Mouse (Mus musculus) forebrain, embryonic 12.5 days (tissue): Measurements from ENCODE around the gene Calml4. TPM values are rescaled to one million over a fixed set of nuclear protein-coding genes. Genes with fewer than 3 reads are reported as not detected.
A peak's percentile ranks its signal among the peaks of the same experiment; 100 is the strongest.
"Not testable (repeated sequence)": the region's sequence is repeated elsewhere in the genome, so short reads cannot be mapped to it uniquely, and the experiment has no call there.

Source experiments
- ATAC-seq: fragments of 200-750 bp; cut with Nextera tagmentation; 2 replicates; pipeline ENCODE4 v1.8.0; 2017; ENCODE audit warnings: moderate TSS enrichment; ENCODE audit not compliant: low FRiP score
- H3K27ac ChIP-seq: fragments of 300-500 bp; sonication (generic); 2 replicates; pipeline ENCODE4 v1.5.1; 2016; ENCODE audit warnings: mild to moderate bottlenecking
- H3K27me3 ChIP-seq: fragments of 300-500 bp; sonication (generic); 2 replicates; pipeline ENCODE4 v1.6.1; 2016; ENCODE audit warnings: mild to moderate bottlenecking
- H3K36me3 ChIP-seq: fragments of 300-500 bp; sonication (generic); replicated peaks from 2 replicates; pipeline ENCODE4 v1.6.1; 2016; ENCODE audit warnings: mild to moderate bottlenecking
- H3K4me1 ChIP-seq: fragments of 300-500 bp; sonication (generic); 2 replicates; pipeline ENCODE4 v1.6.1; 2016
- H3K4me2 ChIP-seq: fragments of 300-500 bp; sonication (generic); 2 replicates; pipeline ENCODE4 v1.6.1; 2016; ENCODE audit warnings: mild to moderate bottlenecking, moderate library complexity
- H3K4me3 ChIP-seq: fragments of 300-500 bp; sonication (generic); replicated peaks from 2 replicates; pipeline ENCODE4 v1.5.1; 2016; ENCODE audit warnings: mild to moderate bottlenecking
- H3K9ac ChIP-seq: fragments of 300-500 bp; sonication (generic); 2 replicates; pipeline ENCODE4 v1.6.1; 2016; ENCODE audit warnings: mild to moderate bottlenecking
- H3K9me3 ChIP-seq: fragments of 300-500 bp; sonication (generic); 2 replicates; pipeline ENCODE4 v1.6.1; 2016
- WGBS: fragments of 180-500 bp; shearing (Covaris S2); methylation state at CpG from one replicate; pipeline ENCODE4 v1.1.7; 2016; 5-methylcytosine and 5-hydroxymethylcytosine counted together
- polyA plus RNA-seq: library from polyadenylated mRNA; unstranded; fragments of >200 nt; fragmentation: Nextera tagmentation; extraction: Ambion mirVana; gene quantifications from 2 replicates; pipeline ENCODE4 v1.2.1, GENCODE M21; 2016

Gene Calml4
- polyA plus RNA-seq, 1 experiment from 2014 or later: 3.1 TPM

GRCm38 (mm10) chr9:62838506-62839171, 19.2 kb upstream of the Calml4 start, which contains the start of gene Cln6:
Gene Cln6 (plus strand): TSS chr9:62838785.
- Histone ChIP-seq H3K4me1 (peaks cover 26% of the 10 kb centered on the region), H3K9ac (peak within 1 kb of the TSS; percentile 88), H3K9me3 (no peaks in the 10 kb centered on the region), H3K4me2 (peak within 1 kb of the TSS; percentile 88), H3K27ac (peak within 1 kb of the TSS; percentile 87), H3K4me3 (peak within 1 kb of the TSS; percentile 69), H3K27me3 (0 out of 2 replicates have a peak, but pooled peaks cover 5% of the 10 kb centered on the region), H3K36me3 (no peaks in the 10 kb centered on the region)
- WGBS: under 1% methylated on average over 43 of the region's 48 CpGs
- ATAC-seq: peak; percentile 85

GRCm38 (mm10) chr9:62839172-62839770, 18.6 kb upstream of the Calml4 start:
- 18% methylated on average over 14 of the region's 14 CpGs for WGBS
- 0 out of 2 replicates have a peak, but pooled peaks have one; percentile 6 for ATAC-seq

GRCm38 (mm10) chr9:62843356-62844024, 14.4 kb upstream of the Calml4 start:
- Histone ChIP-seq H3K4me2 (no peak overlapping the region), H3K27ac (no peak overlapping the region), H3K27me3 (0 out of 2 replicates have a peak, but pooled peaks cover 5% of the 10 kb centered on the region), H3K9ac (no peak overlapping the region), H3K4me3 (no peak overlapping the region), H3K4me1 (peaks cover 19% of the 10 kb centered on the region), H3K36me3 (no peaks in the 10 kb centered on the region), H3K9me3 (no peaks in the 10 kb centered on the region)
- WGBS: 73% methylated on average over 10 of the region's 10 CpGs
- no peak for ATAC-seq

More at GRCm38 (mm10) chr9:62839172-62839770, 18.6 kb upstream of the Calml4 start:
- H3K4me3 ChIP-seq: peak overlapping the region; percentile 69
- peaks cover 26% of the 10 kb centered on the region for H3K4me1 ChIP-seq
- peak overlapping the region; percentile 87 for H3K27ac ChIP-seq
- H3K27me3 ChIP-seq: 0 out of 2 replicates have a peak, but pooled peaks cover 5% of the 10 kb centered on the region
- peak overlapping the region; percentile 88 for H3K9ac ChIP-seq
- no peaks in the 10 kb centered on the region for H3K36me3 ChIP-seq
- no peaks in the 10 kb centered on the region for H3K9me3 ChIP-seq
- H3K4me2 ChIP-seq: peak overlapping the region; percentile 88

DNA sequence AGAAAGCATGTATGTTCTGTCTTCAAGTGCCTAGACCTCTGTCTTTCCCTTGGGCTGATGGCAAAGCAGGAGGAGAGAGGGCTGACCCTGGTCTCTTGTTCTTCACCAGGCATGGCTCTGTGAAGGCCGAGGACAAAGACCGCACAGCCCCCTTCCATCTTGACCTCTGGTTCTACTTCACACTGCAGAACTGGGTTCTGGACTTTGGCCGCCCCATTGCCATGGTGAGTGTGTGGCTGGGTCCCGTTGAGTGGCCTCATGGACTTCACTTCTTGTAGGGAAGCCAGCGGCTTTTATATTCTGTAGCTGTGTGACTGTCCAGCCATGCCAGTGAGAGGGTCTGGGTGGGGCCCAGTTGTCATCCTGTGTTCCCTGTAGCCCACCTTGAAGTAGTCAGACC, 13.4 kb upstream of the Calml4 start:
- no peak overlapping the region for H3K4me2 ChIP-seq
- no peak for ATAC-seq
- no peak overlapping the region for H3K9ac ChIP-seq
- no peaks in the 10 kb centered on the region for H3K9me3 ChIP-seq
- WGBS: 94% methylated on average over 5 of the region's 5 CpGs
- H3K27ac ChIP-seq: no peak overlapping the region
- no peak overlapping the region for H3K4me3 ChIP-seq
- H3K27me3 ChIP-seq: 0 out of 2 replicates have a peak, but pooled peaks cover 5% of the 10 kb centered on the region
- no peaks in the 10 kb centered on the region for H3K36me3 ChIP-seq
- H3K4me1 ChIP-seq: peaks cover 12% of the 10 kb centered on the region

GRCm38 (mm10) chr9:62847694-62848093, 10.2 kb upstream of the Calml4 start:
- peaks cover 9% of the 10 kb centered on the region for H3K4me1 ChIP-seq
- WGBS: 0% methylated on average over 3 of the region's 3 CpGs
- no peaks in the 10 kb centered on the region for H3K36me3 ChIP-seq
- H3K4me2 ChIP-seq: no peak overlapping the region
- peak; percentile 51; the same call in 1 of the 2 replicates for ATAC-seq
- no peaks in the 10 kb centered on the region for H3K9me3 ChIP-seq
- H3K4me3 ChIP-seq: no peak overlapping the region
- H3K9ac ChIP-seq: no peak overlapping the region
- no peak overlapping the region for H3K27ac ChIP-seq
- no peaks in the 10 kb centered on the region for H3K27me3 ChIP-seq

DNA sequence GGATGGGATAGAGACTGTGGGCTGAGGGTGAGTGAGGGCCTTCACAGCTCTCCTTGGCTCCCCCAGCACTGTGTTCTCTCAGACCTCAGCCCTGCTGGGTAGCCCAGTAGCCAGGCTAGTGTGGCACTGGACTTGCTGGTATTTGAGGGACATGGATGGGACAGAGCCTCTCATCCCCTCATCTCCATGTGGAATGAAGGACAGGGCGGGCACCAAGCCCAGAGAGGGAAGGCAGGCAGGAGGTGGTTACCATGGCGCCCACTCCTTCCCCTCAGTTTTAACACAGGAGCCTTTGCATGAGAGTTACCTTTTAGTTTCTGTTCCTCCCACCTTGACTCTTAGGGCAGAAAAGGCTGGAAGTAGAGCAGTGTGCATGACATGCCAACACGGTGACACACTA, 9.2 kb upstream of the Calml4 start:
- Histone ChIP-seq H3K27ac (no peak overlapping the region), H3K9ac (no peak overlapping the region), H3K4me1 (peaks cover 9% of the 10 kb centered on the region), H3K9me3 (no peaks in the 10 kb centered on the region), H3K4me2 (no peak overlapping the region), H3K4me3 (no peak overlapping the region), H3K36me3 (no peaks in the 10 kb centered on the region), H3K27me3 (0 out of 2 replicates have a peak, but pooled peaks cover 4% of the 10 kb centered on the region)
- 84% methylated on average over 3 of the region's 3 CpGs for WGBS
- no peak for ATAC-seq

DNA sequence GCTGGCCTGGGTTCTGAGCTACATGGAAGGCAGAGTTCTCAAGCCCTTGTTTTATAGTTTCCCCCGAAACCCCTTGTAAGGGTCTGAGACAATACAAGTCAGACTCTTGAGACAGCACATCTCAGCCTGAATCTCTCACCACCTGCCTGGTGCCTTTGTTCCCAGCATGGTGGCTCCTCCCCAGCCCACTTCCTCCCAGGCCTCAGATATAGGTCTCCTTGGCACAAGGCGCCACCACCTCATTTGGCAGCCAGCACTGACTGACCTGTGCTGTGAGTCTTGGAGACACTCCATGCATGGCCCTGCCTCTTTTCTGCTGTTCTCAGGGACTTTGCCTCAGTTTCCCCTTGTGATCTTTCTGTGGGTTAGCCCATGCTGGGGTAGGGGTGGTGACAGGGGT, 6.3 kb upstream of the Calml4 start:
- peaks cover 9% of the 10 kb centered on the region for H3K4me1 ChIP-seq
- H3K4me3 ChIP-seq: no peak overlapping the region
- 78% methylated on average over 2 of the region's 2 CpGs for WGBS
- no peak overlapping the region for H3K4me2 ChIP-seq
- peaks cover 4% of the 10 kb centered on the region; the same call in 1 of the 2 replicates for H3K27me3 ChIP-seq
- no peak for ATAC-seq
- H3K36me3 ChIP-seq: no peaks in the 10 kb centered on the region
- H3K27ac ChIP-seq: no peak overlapping the region
- no peaks in the 10 kb centered on the region for H3K9me3 ChIP-seq
- H3K9ac ChIP-seq: no peak overlapping the region

DNA sequence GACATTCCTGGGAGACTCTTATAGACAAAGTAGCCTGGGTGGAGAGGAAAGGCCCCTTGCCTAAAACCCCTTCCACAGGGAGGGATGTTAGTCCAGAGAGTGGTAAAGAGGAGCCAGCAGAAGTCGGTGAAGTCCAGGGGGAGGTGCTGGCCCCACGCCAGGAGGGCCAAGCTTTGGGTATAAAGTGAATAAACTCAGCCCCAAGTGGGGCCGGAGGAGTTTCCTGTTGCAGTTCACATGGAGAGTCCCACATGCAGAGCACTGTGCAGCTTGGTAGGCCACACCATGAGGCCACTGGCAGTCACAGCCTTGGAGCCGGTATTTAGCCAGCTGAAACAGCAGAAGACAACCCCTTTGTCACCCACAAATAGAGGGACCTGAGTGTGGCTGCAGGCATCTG, 3.4 kb upstream of the Calml4 start:
- peaks cover 23% of the 10 kb centered on the region for H3K4me1 ChIP-seq
- no peak overlapping the region for H3K4me2 ChIP-seq
- peaks cover 20% of the 10 kb centered on the region; the same call in 1 of the 2 replicates for H3K27me3 ChIP-seq
- no peaks in the 10 kb centered on the region for H3K36me3 ChIP-seq
- no peak for ATAC-seq
- H3K27ac ChIP-seq: no peak overlapping the region
- no peak overlapping the region for H3K4me3 ChIP-seq
- H3K9ac ChIP-seq: no peak overlapping the region
- 68% methylated on average over 4 of the region's 4 CpGs for WGBS
- H3K9me3 ChIP-seq: no peaks in the 10 kb centered on the region

GRCm38 (mm10) chr9:62857216-62857615, 664 bp upstream of the Calml4 start:
- no peak for ATAC-seq
- Histone ChIP-seq H3K9me3 (no peaks in the 10 kb centered on the region), H3K27ac (0 out of 2 replicates have a peak overlapping the region, but pooled peaks have one; percentile 13), H3K4me1 (peaks cover 17% of the 10 kb centered on the region), H3K36me3 (no peaks in the 10 kb centered on the region), H3K9ac (no peak overlapping the region), H3K27me3 (peaks cover 20% of the 10 kb centered on the region; the same call in 1 of the 2 replicates), H3K4me3 (no peak overlapping the region), H3K4me2 (no peak overlapping the region)
- 86% methylated on average over 9 of the region's 9 CpGs for WGBS

- Histone ChIP-seq H3K27me3 (peaks cover 19% of the 10 kb centered on the region; the same call in 1 of the 2 replicates), H3K9me3 (no peaks in the 10 kb centered on the region), H3K4me2 (no peak overlapping the region), H3K36me3 (no peaks in the 10 kb centered on the region), H3K27ac (no peak overlapping the region), H3K9ac (no peak overlapping the region), H3K4me1 (peaks cover 17% of the 10 kb centered on the region), H3K4me3 (no peak overlapping the region)
- ATAC-seq: no peak
- WGBS: 53% methylated on average over 8 of the region's 8 CpGs
Measured at GRCm38 (mm10) chr9:62858266-62859019, 563 bp downstream of the Calml4 start.

GRCm38 (mm10) chr9:62860102-62860501, 2.2 kb downstream of the Calml4 start:
- not testable (repeated sequence) for H3K36me3 ChIP-seq, H3K4me2 ChIP-seq, H3K4me3 ChIP-seq, H3K9me3 ChIP-seq, H3K9ac ChIP-seq, H3K27ac ChIP-seq, ATAC-seq
- H3K4me1 ChIP-seq: peaks cover 17% of the 10 kb centered on the region
- WGBS: 72% methylated on average over 7 of the region's 7 CpGs
- H3K27me3 ChIP-seq: peaks cover 16% of the 10 kb centered on the region; the same call in 1 of the 2 replicates
